Mouse (Mus musculus) neural tube, embryonic 12.5 days (tissue): ENCODE measurements around the gene Ccdc30. TPM values are rescaled to one million over a fixed set of nuclear protein-coding genes. Genes with fewer than 3 reads are reported as not detected.
A peak's percentile ranks its signal among the peaks of the same experiment; 100 is the strongest.

ENCODE experiments used
- ATAC-seq: fragments of 200-750 bp; cut with Nextera tagmentation; 2 replicates; pipeline ENCODE4 v1.8.0; 2017; ENCODE audit warnings: low read depth, mild to moderate bottlenecking, moderate TSS enrichment, moderate library complexity; ENCODE audit not compliant: low FRiP score
- H3K27ac ChIP-seq: fragments of 300-500 bp; sonication (generic); 2 replicates; pipeline ENCODE4 v1.5.1; 2016
- H3K27me3 ChIP-seq: fragments of 300-500 bp; sonication (generic); replicated peaks from 2 replicates; pipeline ENCODE4 v1.6.1; 2016; ENCODE audit warnings: mild to moderate bottlenecking
- H3K36me3 ChIP-seq: fragments of 300-500 bp; sonication (generic); 2 replicates; pipeline ENCODE4 v1.6.1; 2016; ENCODE audit warnings: mild to moderate bottlenecking
- H3K4me1 ChIP-seq: fragments of 300-500 bp; sonication (generic); 2 replicates; pipeline ENCODE4 v1.6.1; 2016
- H3K4me2 ChIP-seq: fragments of 300-500 bp; sonication (generic); replicated peaks from 2 replicates; pipeline ENCODE4 v1.6.1; 2016; ENCODE audit warnings: mild to moderate bottlenecking
- H3K4me3 ChIP-seq: fragments of 300-500 bp; sonication (generic); 2 replicates; pipeline ENCODE4 v1.5.1; 2016
- H3K9ac ChIP-seq: fragments of 300-500 bp; sonication (generic); 2 replicates; pipeline ENCODE4 v1.6.1; 2016; ENCODE audit warnings: mild to moderate bottlenecking
- H3K9me3 ChIP-seq: fragments of 300-500 bp; sonication (generic); 2 replicates; pipeline ENCODE4 v1.6.1; 2016; ENCODE audit warnings: mild to moderate bottlenecking
- WGBS: fragments of 180-500 bp; shearing (Covaris S2); methylation state at CpG from one replicate; pipeline ENCODE4 v1.1.7; 2016; 5-methylcytosine and 5-hydroxymethylcytosine counted together
- polyA plus RNA-seq: library from polyadenylated mRNA; unstranded; fragments of >200 nt; fragmentation: Nextera tagmentation; extraction: Ambion mirVana; gene quantifications from 2 replicates; pipeline ENCODE4 v1.2.1, GENCODE M21; 2016

The Ccdc30 gene
- polyA plus RNA-seq, 1 experiment from 2014 or later = 15.1 TPM

DNA sequence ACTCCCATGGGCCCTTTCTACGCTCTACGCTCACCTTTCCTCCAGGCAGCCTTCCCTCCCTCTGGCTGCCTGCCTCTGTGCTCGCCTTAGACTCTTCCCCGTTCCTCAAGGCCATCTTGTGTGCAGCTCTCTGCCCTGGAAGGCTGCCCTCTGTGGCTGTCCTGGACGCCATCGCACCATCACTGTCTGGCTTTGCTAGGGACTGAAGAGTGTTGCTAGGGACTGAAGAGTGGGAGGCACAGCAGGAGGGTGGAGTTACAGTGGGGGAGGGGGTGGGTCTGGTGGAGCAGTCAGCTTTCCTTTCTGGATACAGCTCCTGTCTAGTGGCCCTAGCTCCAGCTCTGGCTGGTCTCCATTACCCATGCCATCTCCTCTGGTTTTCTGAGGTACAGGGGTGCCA lies 27.2 kb upstream of the Ccdc30 start:
- no peaks in the 10 kb centered on the region for H3K27me3 ChIP-seq
- no peak overlapping the region for H3K9ac ChIP-seq
- WGBS = 51% methylated on average over 6 of the region's 6 CpGs
- H3K36me3 ChIP-seq = no peaks in the 10 kb centered on the region
- no peak overlapping the region for H3K4me3 ChIP-seq
- no peaks in the 10 kb centered on the region; the same call in 1 of the 2 replicates for H3K4me1 ChIP-seq
- no peak overlapping the region for H3K4me2 ChIP-seq
- no peak overlapping the region for H3K27ac ChIP-seq
- no peak for ATAC-seq
- no peaks in the 10 kb centered on the region for H3K9me3 ChIP-seq

DNA sequence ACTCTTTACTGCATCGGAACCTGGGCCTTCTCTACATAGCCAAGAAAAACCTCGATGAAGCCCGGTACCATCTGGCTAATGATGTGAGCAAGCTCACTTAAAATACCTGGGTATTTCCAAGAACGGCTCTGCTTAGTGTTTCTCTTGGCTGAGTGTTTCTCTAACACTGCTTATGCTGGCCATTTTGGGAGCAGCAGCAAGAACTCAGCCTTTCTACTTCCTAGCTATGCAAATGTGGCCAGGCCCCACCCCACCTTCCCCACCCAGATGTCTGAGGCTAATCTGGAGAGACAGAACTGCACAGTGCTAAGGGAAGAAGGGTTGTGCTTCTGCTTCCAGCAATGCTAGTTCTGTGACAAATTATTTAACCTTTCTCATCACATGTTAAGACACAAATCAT lies 26.5 kb upstream of the Ccdc30 start:
- no peak overlapping the region for H3K4me2 ChIP-seq
- H3K9ac ChIP-seq = no peak overlapping the region
- WGBS = 90% methylated on average over 4 of the region's 4 CpGs
- no peak overlapping the region for H3K27ac ChIP-seq
- no peaks in the 10 kb centered on the region for H3K27me3 ChIP-seq
- no peaks in the 10 kb centered on the region for H3K36me3 ChIP-seq
- no peaks in the 10 kb centered on the region; the same call in 1 of the 2 replicates for H3K4me1 ChIP-seq
- no peak for ATAC-seq
- no peaks in the 10 kb centered on the region for H3K9me3 ChIP-seq
- H3K4me3 ChIP-seq = no peak overlapping the region

DNA sequence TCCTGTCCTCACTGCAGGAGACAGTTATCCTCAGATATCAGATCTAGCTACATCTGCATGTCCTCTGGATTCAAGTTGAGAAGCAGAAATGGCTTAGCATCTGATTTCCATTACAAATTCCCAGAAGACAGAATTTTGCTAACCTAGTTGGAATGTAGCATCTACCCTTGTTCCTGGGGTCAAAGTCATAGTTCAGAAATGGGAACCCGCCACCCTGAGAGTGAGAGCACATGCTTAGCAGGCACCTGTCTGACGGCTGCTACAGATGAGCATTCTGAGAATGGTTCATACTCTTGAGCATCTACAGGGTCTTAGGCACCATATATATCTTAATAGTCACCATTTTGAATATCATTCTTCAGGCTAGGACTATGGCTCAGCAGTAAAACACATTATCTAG lies 22.6 kb upstream of the Ccdc30 start:
- Histone ChIP-seq H3K9ac (no peak overlapping the region), H3K4me3 (no peak overlapping the region), H3K4me2 (no peak overlapping the region), H3K27me3 (no peaks in the 10 kb centered on the region), H3K36me3 (no peaks in the 10 kb centered on the region), H3K27ac (no peak overlapping the region), H3K4me1 (no peaks in the 10 kb centered on the region; the same call in 1 of the 2 replicates), H3K9me3 (peaks cover 6% of the 10 kb centered on the region)
- WGBS = 93% methylated on average over 2 of the region's 2 CpGs
- no peak for ATAC-seq

DNA sequence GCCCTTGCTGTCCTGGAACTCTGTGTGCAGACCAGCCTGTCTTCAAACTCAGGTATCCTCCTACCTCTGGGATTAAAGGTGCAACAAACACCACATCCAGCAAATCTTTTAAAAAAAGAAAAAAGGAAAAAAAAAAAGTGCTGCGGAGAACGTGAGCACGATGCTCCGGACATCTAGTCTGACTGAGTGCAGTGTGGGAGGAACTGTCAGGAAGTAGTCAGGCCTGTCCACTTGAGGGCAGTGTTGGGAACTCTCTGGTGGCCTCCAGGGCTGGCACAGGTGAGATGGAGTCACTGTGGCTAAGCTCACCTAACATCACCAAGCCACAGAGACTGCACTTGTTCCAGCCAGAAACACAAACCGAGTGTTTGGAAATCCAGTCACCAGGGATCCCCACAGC lies 15.4 kb upstream of the Ccdc30 start:
- ATAC-seq = no peak
- H3K36me3 ChIP-seq = no peaks in the 10 kb centered on the region

DNA sequence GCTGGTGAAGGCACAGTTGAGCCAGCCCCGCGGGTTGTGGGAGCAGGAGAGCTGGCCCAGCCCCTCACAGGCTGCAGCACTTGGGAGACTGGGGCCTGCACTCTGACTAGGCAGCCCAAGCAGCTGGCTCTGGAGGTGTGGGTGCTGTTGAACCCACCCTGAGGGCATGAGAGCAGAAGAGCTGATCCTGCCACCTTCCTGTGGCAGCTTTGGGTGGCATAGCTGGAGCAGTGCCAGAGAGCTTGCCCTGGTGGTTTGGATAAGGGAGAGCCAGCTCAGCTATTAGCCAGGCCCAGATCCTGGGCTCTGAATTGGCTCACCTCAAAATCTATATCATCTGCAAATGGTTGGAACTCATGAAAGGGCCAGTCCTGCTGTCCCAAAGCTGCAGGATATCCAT lies 12.4 kb upstream of the Ccdc30 start:
- H3K4me3 ChIP-seq = no peak overlapping the region
- H3K9me3 ChIP-seq = no peaks in the 10 kb centered on the region
- H3K4me1 ChIP-seq = peaks cover 8% of the 10 kb centered on the region
- H3K27ac ChIP-seq = no peak overlapping the region
- ATAC-seq = no peak
- H3K9ac ChIP-seq = no peak overlapping the region
- H3K36me3 ChIP-seq = no peaks in the 10 kb centered on the region
- H3K27me3 ChIP-seq = no peaks in the 10 kb centered on the region; the same call in 1 of the 2 replicates
- 45% methylated on average over 2 of the region's 2 CpGs for WGBS
- H3K4me2 ChIP-seq = no peak overlapping the region

More for the DNA sequence above, 15.4 kb upstream of the Ccdc30 start:
- no peak overlapping the region for H3K9ac ChIP-seq
- H3K27me3 ChIP-seq = no peaks in the 10 kb centered on the region; the same call in 1 of the 2 replicates
- H3K4me2 ChIP-seq = no peak overlapping the region
- no peak overlapping the region for H3K4me3 ChIP-seq
- no peak overlapping the region for H3K27ac ChIP-seq
- H3K4me1 ChIP-seq = no peaks in the 10 kb centered on the region
- 29% methylated on average over 5 of the region's 5 CpGs for WGBS
- peaks cover 2% of the 10 kb centered on the region for H3K9me3 ChIP-seq

DNA sequence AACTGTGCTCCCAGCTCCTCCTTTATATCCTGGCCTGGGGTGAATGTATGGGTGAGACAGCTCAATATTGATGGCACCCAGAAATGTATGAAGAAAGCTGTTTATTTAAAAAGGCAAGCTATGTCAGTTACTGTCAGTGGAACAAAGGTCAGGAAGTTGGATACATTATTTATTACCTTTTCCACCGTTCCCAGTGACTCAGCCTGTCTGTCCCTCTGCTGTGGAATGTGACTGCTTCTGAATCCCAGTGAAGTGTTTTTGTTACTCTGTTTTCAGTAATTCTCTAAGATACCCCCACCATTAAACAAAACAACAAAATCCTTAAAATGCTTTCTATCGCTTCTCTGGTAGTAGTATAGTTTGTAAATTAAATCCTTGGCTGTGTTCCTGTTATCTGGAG lies 10.3 kb upstream of the Ccdc30 start:
- 58% methylated on average over 2 of the region's 2 CpGs for WGBS
- no peaks in the 10 kb centered on the region for H3K9me3 ChIP-seq

DNA sequence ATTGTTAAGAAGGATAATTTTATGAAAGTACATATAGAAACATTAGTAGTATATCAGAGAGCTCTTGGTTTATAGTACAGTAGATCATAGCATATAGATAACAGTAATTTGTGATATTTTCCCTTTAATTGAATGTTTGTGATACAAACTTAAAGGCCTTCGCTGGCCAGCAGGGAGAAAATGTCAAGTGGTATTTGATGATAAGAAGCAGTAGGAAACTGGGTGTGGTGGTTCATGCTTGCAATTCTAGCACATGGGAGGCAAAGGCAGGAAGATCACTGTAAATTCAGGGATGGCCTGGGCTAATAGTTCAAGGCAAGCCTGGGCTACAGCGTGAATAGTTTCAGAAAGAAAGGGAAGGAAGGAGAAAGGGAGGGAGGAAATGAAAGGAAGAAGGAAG lies 9.8 kb upstream of the Ccdc30 start:
- ATAC-seq = no peak
- H3K9ac ChIP-seq = no peak overlapping the region
- no peaks in the 10 kb centered on the region; the same call in 1 of the 2 replicates for H3K27me3 ChIP-seq
- no peak overlapping the region for H3K4me2 ChIP-seq
- no peaks in the 10 kb centered on the region for H3K9me3 ChIP-seq
- peaks cover 19% of the 10 kb centered on the region for H3K4me1 ChIP-seq
- H3K4me3 ChIP-seq = no peak overlapping the region
- whole genome bisulfite sequencing = 95% methylated on average over 2 of the region's 2 CpGs
- no peaks in the 10 kb centered on the region for H3K36me3 ChIP-seq
- H3K27ac ChIP-seq = no peak overlapping the region

More for the DNA sequence above, 10.3 kb upstream of the Ccdc30 start:
- peaks cover 19% of the 10 kb centered on the region for H3K4me1 ChIP-seq
- H3K9ac ChIP-seq = no peak overlapping the region
- no peaks in the 10 kb centered on the region; the same call in 1 of the 2 replicates for H3K27me3 ChIP-seq
- no peak overlapping the region for H3K4me3 ChIP-seq
- H3K27ac ChIP-seq = no peak overlapping the region
- no peak overlapping the region for H3K4me2 ChIP-seq
- no peak for ATAC-seq
- no peaks in the 10 kb centered on the region for H3K36me3 ChIP-seq

DNA sequence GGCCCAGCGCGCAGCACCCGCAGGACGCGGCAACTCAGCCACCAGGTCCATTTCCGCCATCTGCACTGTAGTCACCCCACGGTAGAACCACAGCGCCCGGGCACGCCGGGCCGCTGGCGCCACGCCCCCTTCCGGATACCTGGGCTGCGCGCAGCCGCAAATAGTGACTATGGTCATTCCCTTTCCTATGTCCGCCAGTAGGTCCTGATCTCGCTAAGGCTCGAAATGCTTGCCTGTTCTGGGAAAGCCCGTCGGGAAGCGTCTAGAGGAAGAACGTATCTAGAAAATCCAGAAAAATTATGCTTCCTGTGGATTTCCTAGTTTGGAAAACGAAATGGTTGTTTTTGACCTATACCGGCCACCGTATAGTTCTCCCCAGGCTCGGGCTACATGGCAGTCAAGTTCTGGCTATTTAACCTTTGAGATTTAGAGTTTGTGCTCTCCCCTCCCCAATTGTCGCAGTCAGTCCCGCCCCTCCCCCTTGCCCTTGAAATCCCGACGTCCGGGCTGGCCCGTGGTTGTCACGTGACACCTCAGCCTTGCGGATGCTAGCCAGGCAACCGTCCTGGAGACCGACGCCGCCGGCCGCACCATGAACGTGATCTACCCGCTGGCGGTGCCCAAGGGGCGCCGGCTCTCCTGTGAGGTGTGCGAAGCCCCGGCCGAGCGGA lies 7.1 kb upstream of the Ccdc30 start, which contains the start of the genes Ppcs and Zmynd12:
Ppcs (minus strand) TSS at position 127 of the 671 bp plus-strand sequence.
Zmynd12 (plus strand) TSS at position 521 of the 671 bp plus-strand sequence.
- no peaks in the 10 kb centered on the region for H3K36me3 ChIP-seq
- H3K4me2 ChIP-seq = peak within 1 kb of the TSS; percentile 88
- H3K4me1 ChIP-seq = peaks cover 19% of the 10 kb centered on the region
- peak; percentile 94 for ATAC-seq
- no peaks in the 10 kb centered on the region for H3K9me3 ChIP-seq
- H3K4me3 ChIP-seq = peak within 1 kb of the TSS; percentile 65
- H3K27ac ChIP-seq = peak within 1 kb of the TSS; percentile 64
- no peaks in the 10 kb centered on the region for H3K27me3 ChIP-seq
- peak within 1 kb of the TSS; percentile 77 for H3K9ac ChIP-seq
- WGBS = under 1% methylated on average over 52 of the region's 52 CpGs

DNA sequence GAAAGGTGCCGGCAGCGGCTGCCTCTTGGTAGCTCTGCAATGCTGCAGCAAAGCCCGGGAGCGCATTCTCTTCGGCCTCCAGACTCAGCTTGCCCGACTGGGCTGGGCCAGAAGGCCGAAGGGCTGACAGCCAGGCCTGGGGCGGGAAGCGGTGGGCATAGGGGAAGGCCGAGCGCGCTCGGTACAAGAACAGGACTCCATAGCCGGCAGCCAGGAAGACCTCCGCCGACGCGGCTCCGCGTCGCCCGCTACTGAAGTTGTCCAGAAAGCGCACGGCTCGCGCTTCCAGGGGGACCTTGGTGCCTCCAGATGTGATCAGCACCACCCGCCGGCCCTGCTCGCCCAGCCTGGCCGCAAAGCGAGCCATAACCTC lies 6.6 kb upstream of the Ccdc30 start:
- no peaks in the 10 kb centered on the region for H3K36me3 ChIP-seq
- ATAC-seq = peak; percentile 61
- H3K27me3 ChIP-seq = no peaks in the 10 kb centered on the region
- 0% methylated on average over 31 of the region's 31 CpGs for WGBS
- H3K4me1 ChIP-seq = peaks cover 19% of the 10 kb centered on the region
- H3K9ac ChIP-seq = peak overlapping the region; percentile 77
- peak overlapping the region; percentile 88 for H3K4me2 ChIP-seq
- H3K4me3 ChIP-seq = peak overlapping the region; percentile 65
- peak overlapping the region; percentile 64 for H3K27ac ChIP-seq
- H3K9me3 ChIP-seq = no peaks in the 10 kb centered on the region

DNA sequence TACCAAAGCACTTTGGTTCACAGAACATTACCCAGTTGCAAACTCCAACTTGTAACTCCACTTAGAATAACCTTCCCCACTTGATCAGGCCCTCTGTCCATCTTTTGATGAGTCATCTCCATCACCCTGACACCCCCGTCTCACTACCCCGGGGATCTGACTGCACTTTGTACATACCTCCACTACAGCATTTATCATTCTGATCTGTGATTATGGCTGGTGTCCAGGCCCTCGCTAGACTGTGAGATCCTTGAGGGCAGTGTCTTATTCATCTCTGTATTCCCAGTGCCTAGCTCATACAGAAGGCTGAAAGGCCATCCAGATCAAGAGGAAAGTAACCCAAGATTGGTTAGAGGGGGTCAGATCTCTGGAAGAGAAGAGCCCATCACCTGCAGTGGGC lies 5.9 kb upstream of the Ccdc30 start:
- H3K9me3 ChIP-seq = no peaks in the 10 kb centered on the region
- no peaks in the 10 kb centered on the region for H3K36me3 ChIP-seq
- H3K4me1 ChIP-seq = peaks cover 19% of the 10 kb centered on the region
- H3K9ac ChIP-seq = peak overlapping the region; percentile 77
- no peak overlapping the region for H3K27ac ChIP-seq
- no peak for ATAC-seq
- H3K27me3 ChIP-seq = no peaks in the 10 kb centered on the region
- peak overlapping the region; percentile 65 for H3K4me3 ChIP-seq
- peak overlapping the region; percentile 88 for H3K4me2 ChIP-seq
- WGBS = 74% methylated on average over 3 of the region's 3 CpGs

DNA sequence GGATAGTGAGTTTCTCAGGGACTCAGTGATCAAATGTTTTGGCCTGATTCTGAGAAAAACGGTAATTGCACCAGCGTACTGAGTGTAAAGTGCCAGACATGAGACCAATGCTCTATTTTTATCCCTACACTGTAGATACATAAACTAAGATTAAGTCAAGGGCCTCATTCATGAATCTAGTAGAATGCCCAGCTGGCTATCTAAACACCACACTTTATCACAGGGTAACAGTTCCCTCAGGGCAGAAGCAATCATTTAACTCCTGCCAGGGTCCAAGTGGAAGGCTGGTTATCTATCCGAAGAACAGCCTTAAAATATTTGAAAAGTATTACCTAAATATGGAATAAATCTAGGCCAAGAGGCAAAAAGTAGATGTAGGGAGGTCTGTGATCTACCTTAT lies 2.6 kb upstream of the Ccdc30 start:
- Histone ChIP-seq H3K36me3 (no peaks in the 10 kb centered on the region), H3K27me3 (no peaks in the 10 kb centered on the region), H3K27ac (no peak overlapping the region), H3K9ac (no peak overlapping the region), H3K4me2 (no peak overlapping the region), H3K4me3 (no peak overlapping the region), H3K4me1 (peaks cover 22% of the 10 kb centered on the region), H3K9me3 (no peaks in the 10 kb centered on the region)
- WGBS = 90% methylated on average over 3 of the region's 3 CpGs
- no peak for ATAC-seq

DNA sequence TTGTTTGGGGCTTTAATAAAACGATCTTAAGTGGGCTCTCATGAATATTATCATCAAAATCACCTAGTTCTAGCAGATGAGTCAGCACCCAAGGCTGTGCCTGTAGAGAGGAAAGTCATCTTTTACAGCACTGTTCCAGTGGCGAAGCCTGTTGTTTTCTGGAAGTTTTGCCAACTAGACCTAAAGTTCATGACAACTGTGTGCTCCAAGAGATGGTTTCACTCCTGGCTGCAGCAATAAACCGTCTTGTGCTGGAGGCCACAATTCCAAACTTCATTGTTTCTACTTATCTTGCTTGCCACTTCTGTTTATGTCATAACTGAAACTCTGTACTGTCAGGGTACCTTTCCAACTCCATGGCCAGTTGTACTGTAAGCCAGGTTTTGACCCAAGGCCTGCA lies 1.9 kb upstream of the Ccdc30 start:
- Histone ChIP-seq H3K4me3 (no peak overlapping the region), H3K9ac (no peak overlapping the region), H3K4me2 (no peak overlapping the region), H3K9me3 (no peaks in the 10 kb centered on the region), H3K4me1 (peaks cover 24% of the 10 kb centered on the region), H3K27me3 (no peaks in the 10 kb centered on the region), H3K27ac (no peak overlapping the region), H3K36me3 (no peaks in the 10 kb centered on the region)
- WGBS = 85% methylated on average over 3 of the region's 3 CpGs
- no peak for ATAC-seq

DNA sequence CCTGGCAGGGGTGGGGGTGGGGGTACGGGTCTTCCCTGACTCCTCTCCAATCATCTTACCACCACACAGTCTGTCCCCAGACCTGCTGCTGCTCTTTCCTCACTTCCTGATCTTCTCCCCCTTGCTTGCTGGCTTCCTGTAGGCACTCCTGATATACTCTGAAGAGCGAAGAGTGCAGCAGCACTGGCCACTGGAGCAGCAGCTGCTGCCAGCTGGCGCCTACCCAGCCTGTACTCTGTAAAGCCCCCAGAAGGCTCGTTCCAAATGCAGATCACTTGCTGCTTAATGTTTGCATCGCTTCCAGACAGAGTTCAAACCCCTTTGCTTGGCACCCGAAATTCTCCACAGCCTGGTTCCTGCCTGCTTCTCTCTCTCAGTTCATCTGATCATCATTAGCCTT lies 2.5 kb downstream of the Ccdc30 start:
- ATAC-seq = no peak
- H3K9me3 ChIP-seq = no peaks in the 10 kb centered on the region
- H3K4me2 ChIP-seq = no peak overlapping the region
- H3K27me3 ChIP-seq = no peaks in the 10 kb centered on the region
- H3K36me3 ChIP-seq = no peaks in the 10 kb centered on the region
- H3K9ac ChIP-seq = no peak overlapping the region
- H3K4me3 ChIP-seq = no peak overlapping the region
- H3K4me1 ChIP-seq = peaks cover 13% of the 10 kb centered on the region
- H3K27ac ChIP-seq = no peak overlapping the region
- WGBS = 70% methylated on average over 6 of the region's 6 CpGs
